ENCODE assay signal across 8 mouse cellular contexts in the genomic region with DNA sequence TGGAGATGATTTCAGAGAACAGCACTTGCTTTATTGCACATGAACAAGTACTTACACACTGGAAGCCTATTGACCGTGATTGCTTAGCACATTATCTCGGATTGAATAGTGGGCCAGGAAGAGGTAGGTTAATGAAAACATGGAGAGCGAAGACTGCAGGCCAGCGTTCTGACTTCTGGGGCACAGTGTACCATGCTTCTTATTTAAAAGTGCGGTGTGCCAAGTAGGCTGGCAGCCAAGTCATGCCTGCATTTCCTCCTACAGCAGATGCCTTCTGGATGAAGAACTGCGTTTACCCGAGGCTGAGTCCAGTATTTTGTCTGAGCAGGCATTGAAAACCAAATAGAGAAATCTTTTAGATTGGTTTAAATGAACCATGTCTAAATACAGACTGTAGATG. TPM values are rescaled to one million over a fixed set of nuclear protein-coding genes. Genes with fewer than 3 reads are reported as not detected.
DNase-seq lines count a peak whose midpoint lies in the region; ATAC-seq lines count a peak whose summit lies in the region.

No protein-coding gene starts in this region.

- H3K9ac ChIP-seq in intestine, embryonic 15.5 days: no peak overlapping the region
- H3K9ac ChIP-seq in neural tube, embryonic 14.5 days (replicated peaks; ENCODE audit: low read depth, low read length): no peak overlapping the region

- H3K4me1 ChIP-seq in intestine, embryonic 15.5 days (replicated peaks): peaks cover 9% of the 10 kb centered on the region
- peaks cover 2% of the 10 kb centered on the region; the same call in 1 of the 2 replicates for H3K4me1 ChIP-seq in neural tube, embryonic 14.5 days (ENCODE audit: control insufficient read depth, insufficient read depth, low read length)

- H3K27me3 ChIP-seq in intestine, embryonic 15.5 days (replicated peaks): no peaks in the 10 kb centered on the region
- no peaks in the 10 kb centered on the region for H3K27me3 ChIP-seq in neural tube, embryonic 14.5 days (ENCODE audit: control insufficient read depth, insufficient read depth, low read length)

- 47% methylated on average over 7 of the region's 7 CpGs for WGBS in intestine, embryonic 15.5 days
- WGBS in neural tube, embryonic 14.5 days: 38% methylated on average over 7 of the region's 7 CpGs

- no peaks in the 10 kb centered on the region for H3K36me3 ChIP-seq in intestine, embryonic 15.5 days
- no peaks in the 10 kb centered on the region for H3K36me3 ChIP-seq in neural tube, embryonic 14.5 days (ENCODE audit: control insufficient read depth, insufficient read depth, low read length)

- peak overlapping the region; percentile 24 for H3K27ac ChIP-seq in intestine, embryonic 15.5 days
- no peak overlapping the region for H3K27ac ChIP-seq in neural tube, embryonic 14.5 days (ENCODE audit: low read depth, low read length)

- no peak overlapping the region for H3K4me3 ChIP-seq in intestine, embryonic 15.5 days (replicated peaks)
- H3K4me3 ChIP-seq in neural tube, embryonic 14.5 days (ENCODE audit: low read depth, low read length): no peak overlapping the region

- no peak overlapping the region for H3K4me2 ChIP-seq in intestine, embryonic 15.5 days (replicated peaks)
- H3K4me2 ChIP-seq in neural tube, embryonic 14.5 days (ENCODE audit: low read depth, low read length): no peak overlapping the region

- ATAC-seq in frontal cortex, adult (ENCODE audit: low TSS enrichment): peak; percentile 41
- peak; percentile 35; the same call in 1 of the 2 replicates for ATAC-seq in intestine, embryonic 15.5 days
- peak; percentile 55; the same call in 1 of the 2 replicates for ATAC-seq in neural tube, embryonic 14.5 days (ENCODE audit: low read depth)

- no peak for DNase-seq in frontal cortex, postnatal 25 days (ENCODE audit: low spot score in 2 of 2)
- DNase-seq in ovary, postnatal 36 days (ENCODE audit: low spot score): peak; percentile 66
- DNase-seq in ovary, postnatal 14 days (ENCODE audit: low spot score): no peak
- DNase-seq in spleen, adult 12 weeks (ENCODE audit: low spot score): no peak
- DNase-seq in c-Kit-positive CD71-positive TER-119-positive erythroid progenitor cells, embryonic 14.5 days (ENCODE audit: low spot score): no peak

- H3K9me3 ChIP-seq in intestine, embryonic 15.5 days: no peaks in the 10 kb centered on the region
- no peaks in the 10 kb centered on the region for H3K9me3 ChIP-seq in neural tube, embryonic 14.5 days (ENCODE audit: control insufficient read depth, low read length)

RNA-seq across cellular contexts. Expression of gene Gm6993, which starts 27.0 kb away (rescaled TPM):
- polyA plus RNA-seq in intestine, embryonic 15.5 days (2015; fragmentation: Nextera tagmentation; extraction: Ambion mirVana): not detected in 2 replicates
- polyA plus RNA-seq in neural tube, embryonic 14.5 days (2014; fragmentation: Nextera tagmentation; extraction: Ambion mirVana): not detected in 2 replicates

RNA-seq across cellular contexts. Expression of gene Lamb1, which starts 51.5 kb away (rescaled TPM):
- 73.5 and 81.3 TPM in 2 replicates for polyA plus RNA-seq in intestine, embryonic 15.5 days (2015; fragmentation: Nextera tagmentation; extraction: Ambion mirVana)
- polyA plus RNA-seq in neural tube, embryonic 14.5 days (2014; fragmentation: Nextera tagmentation; extraction: Ambion mirVana): 4.9 and 26.7 TPM in 2 replicates
